Mouse (Mus musculus): Measurements from ENCODE around the gene Gm5901. TPM values are rescaled to one million over a fixed set of nuclear protein-coding genes. Genes with fewer than 3 reads are reported as not detected.
"Not testable (repeated sequence)": the region's sequence is repeated elsewhere in the genome, so short reads cannot be mapped to it uniquely, and the experiment has no call there.

Gene Gm5901
- not detected for total RNA-seq (2021)
- long read RNA-seq, experiment 1 = 0 reads
- long read RNA-seq, experiment 2 = 0 reads

DNA sequence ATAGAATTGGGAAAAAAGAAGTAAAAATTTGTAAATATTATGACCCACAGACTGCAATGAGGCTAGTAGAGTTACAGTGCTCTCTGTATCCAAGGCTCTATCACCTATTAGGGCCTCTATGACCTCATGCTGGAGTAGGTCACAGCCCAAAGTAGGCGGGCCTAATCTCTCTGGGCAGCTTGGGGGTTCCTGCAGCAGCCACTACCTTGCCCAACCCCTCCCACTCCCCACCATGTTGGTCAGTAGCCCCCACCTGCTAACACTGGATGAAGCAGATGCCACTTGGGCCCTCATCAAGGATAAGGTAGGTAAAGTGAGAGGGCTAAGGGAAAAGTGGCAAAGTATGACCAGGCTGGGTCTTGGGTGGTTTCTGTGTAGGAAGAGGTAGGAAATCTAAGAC is at the start of gene Gm5901:
TSS of gene Gm5901 (plus strand) at position 173 of the 400 bp plus-strand sequence.
- DNase-seq = no peak

DNA sequence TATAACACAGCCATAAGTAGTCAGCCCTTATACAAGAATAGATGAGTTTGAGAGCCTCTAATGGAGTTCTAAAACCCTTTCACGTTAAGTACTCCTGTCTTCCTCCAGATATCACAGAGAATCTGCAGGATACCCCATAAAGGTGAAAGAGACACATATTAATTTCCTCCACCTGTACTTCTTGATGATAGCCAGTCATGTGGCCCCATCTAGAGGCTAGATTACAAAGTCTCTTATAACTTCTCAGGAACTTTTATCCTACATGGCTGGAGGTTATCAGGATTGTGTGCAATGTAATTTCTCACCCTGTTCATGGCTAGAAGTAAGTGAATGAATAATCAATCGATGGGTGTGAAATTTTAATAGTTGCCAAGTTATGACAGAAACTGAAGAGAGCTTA is 49.5 kb upstream of the Gm5901 start:
- no peak for DNase-seq

DNA sequence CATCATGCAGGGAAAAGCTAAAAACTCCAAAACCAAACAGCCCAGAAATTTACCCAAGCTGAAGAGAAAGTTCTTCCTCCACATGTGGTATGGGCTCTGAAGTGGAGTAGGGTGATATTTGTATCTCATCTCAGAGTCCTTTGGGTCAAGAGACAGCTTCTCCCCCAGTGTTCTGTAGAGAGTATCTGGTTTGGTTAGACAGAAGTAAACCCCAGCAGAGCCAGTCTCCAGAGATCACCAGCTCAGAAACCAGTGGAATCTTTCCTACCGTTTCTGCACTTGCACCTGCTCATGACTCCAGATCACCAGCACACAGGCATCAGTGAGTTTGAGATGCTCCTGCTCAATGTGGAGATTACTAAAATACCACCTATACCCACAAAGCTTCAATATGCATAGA is 40.8 kb upstream of the Gm5901 start, which contains the start of gene Olfr690:
TSS of gene Olfr690 (minus strand) at position 101 of the 400 bp plus-strand sequence.
- no peak for DNase-seq

DNA sequence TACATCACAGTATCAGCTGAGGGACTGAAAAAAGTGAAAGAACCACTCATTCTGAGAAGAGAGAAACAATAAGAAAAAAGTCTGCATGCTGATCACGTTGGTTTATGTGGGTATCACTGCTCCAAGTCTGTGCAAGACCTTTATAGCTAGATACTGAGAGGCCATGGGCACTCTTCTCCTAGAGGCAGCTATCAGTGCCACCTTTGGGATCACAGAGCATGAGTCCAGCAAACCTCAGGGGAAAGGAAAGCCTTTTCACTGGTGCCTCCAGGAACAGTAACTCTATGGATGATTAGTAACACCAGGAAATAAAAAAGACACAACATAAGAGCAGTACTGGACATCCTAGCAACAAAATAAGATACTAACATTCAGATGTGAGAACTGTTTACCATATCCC is 32.7 kb upstream of the Gm5901 start, which contains the start of gene Olfr691:
TSS of gene Olfr691 (minus strand) at position 101 of the 400 bp plus-strand sequence.
- DNase-seq = no peak

DNA sequence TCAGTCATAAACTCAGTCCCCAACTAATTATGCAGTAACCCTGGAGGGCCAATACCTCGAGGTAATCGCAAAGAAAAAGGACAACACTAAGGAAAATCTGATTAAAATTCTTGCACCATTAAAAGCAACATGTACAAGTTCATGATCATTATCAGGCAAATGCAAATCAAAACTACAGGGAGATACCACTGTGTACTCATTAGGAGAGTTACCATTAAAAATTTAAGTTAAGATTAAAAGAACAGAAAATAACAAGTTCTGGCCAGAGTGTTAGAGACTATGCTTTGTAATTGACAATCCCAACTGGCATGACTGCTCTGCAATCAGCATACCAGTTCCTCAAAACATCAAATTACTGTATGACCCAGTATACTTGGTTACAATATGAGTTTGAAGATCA is 32.1 kb upstream of the Gm5901 start:
- no peak for DNase-seq

DNA sequence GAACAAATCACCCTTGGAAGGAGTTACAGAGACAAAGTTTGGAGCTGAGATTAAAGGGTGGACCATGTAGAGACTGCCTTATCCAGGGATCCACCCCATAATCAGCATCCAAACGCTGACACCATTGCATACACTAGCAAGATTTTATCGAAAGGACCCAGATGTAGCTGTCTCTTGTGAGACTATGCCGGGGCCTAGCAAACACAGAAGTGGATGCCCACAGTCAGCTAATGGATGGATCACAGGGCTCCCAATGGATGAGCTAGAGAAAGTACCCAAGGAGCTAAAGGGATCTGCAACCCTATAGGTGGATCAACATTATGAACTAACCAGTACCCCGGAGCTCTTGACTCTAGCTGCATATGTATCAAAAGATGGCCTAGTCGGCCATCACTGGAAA is 18.8 kb upstream of the Gm5901 start:
- not testable (repeated sequence) for DNase-seq

DNA sequence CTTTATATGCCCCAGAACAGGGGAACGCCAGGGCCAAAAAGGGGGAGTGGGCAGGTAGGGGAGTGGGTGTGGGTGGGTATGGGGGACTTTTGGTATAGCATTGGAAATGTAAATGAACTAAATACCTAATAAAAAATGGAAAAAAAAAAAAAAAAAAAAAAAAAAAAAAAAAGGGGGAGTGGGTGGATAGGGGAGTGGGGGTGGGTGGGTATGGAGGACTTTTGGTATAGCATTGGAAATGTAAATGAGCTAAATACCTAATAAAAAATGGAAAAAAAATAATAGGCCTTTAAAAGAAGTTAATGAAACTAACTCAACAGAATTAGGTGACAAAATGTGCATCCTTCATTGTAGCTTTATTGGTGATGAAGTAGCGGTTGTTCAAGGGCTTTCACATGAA is 18.4 kb upstream of the Gm5901 start:
- DNase-seq = not testable (repeated sequence)

DNA sequence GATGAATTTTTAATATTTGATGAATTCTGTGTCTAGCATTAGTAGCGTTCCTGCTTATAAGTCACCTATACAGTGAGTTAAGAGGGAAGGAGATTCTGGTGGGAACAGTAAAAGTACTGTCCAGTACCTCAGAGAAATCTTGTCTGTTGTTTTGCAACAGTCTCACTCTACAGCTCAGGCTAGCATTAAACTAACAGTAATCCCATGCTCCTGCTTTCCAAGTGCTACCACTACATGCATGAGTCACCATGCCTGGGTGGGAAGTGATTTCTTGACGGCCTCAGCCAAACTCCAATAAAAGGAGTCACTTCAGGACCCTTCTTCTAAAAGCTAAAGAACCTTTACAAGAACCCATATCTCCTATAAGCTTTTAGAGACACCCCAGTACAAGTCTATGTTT is 13.1 kb upstream of the Gm5901 start:
- no peak for DNase-seq

DNA sequence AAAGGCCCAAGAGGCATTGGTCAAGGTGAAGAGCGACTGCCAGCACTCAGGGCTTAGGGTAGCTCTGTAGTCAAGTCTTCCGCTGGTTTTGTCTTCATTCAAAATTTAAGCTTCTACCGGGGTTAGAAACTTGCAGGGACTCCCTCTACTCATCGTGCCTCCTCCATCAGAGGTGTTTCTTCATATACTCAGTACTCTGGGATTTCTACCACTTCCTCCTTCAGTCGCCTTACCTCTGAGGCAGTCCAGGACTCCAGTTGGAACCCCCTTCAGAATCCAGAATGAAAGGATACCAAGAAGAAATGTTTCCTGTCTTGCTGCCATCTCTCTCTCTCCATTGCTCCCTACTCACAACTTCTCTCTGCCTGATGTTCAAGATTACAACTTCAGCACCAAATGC is 7.6 kb upstream of the Gm5901 start:
- no peak for DNase-seq

DNA sequence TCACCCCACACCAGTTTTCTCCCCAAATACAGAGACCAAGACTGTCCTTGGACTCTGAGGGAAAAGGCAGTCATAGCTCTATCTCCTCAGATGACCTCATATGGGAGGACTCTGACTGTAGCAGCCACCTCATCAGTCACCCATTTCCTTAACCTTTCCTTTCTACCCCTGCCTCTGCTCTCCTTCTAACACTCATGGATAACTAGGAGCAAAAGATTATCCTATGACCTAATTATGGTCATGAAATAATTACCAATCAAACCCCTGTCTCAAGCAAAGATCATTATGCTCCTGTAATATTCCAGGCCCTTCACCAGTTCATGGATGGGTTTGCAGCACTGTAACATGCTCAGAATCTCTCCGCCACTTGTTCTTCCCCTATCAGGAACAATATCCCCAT is 6.9 kb upstream of the Gm5901 start, which contains the start of gene Olfr692:
TSS of gene Olfr692 (plus strand) at position 301 of the 400 bp plus-strand sequence.
- DNase-seq = no peak

DNA sequence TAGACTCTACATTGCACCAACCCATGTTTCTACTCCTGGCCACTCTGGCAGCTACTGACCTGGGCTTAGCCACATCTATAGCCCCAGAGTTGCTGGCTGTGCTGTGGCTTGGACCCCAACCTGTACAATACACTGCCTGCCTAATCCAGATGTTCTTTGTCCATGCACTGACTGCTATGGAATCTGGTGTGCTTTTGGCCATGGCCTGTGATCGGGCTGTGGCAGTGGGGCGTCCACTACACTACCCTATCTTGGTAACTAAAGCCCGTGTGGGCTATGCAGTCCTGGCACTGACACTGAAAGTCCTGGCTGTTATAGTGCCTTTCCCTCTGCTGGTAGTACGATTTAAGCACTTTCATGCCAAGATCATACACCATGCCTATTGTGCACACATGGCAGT is 6.3 kb upstream of the Gm5901 start:
- no peak for DNase-seq

DNA sequence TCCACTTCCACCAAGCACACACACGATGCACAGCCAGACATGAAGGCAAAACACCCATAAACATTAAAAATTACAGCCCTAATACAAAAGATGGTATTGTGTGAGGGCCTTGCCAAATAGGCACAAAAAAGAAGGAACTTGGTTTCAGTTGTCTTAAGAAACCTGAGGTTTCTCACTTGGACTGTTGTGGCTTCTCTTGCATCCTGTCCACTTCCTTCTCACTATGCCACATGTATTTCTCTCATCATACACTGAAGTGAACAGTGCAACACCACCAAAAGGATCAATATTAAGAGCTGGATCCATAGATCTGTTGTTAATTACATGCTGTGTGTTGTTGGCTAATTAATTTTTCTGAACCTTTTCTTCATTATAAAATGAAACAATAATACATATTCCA is 1.9 kb upstream of the Gm5901 start:
- DNase-seq = no peak

DNA sequence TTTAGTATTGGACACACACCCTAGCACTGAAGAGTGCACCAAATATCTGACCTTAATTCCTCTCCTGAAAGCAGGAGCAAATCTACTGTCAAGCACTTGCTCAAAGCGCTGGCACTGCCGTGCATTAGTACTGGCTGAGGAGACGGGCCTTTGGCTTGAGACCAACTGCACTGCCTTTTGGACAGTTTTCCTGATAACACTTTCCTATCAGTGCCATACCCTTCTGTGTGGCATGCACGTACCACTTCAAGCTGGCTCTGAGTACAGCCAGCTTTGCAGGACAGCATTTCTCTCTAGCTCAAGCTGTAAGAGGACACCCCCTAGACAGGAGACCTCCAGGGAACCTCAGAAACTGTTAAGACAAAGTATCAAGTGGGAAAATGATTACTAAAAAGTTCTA is 1.3 kb upstream of the Gm5901 start:
- peak; percentile 24 to 33 for DNase-seq

DNA sequence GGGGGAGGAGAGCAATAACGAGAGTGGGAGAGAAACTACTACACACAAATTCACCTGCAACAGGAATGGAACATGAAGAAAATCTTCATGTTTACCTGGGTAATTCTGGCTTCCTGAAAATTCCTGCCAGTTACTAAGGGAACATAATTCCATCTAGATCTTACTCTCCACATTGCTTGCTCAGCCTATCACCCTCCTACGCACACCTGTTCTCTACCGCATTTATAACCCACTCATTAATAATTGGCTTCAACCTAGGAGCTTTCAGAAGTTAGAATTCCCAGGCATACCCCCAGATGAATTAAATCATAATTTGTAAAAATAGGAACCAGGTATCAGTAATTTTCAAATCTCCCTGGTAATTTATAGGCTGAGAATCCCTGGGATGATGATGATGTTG is 862 bp upstream of the Gm5901 start:
- no peak for DNase-seq

DNA sequence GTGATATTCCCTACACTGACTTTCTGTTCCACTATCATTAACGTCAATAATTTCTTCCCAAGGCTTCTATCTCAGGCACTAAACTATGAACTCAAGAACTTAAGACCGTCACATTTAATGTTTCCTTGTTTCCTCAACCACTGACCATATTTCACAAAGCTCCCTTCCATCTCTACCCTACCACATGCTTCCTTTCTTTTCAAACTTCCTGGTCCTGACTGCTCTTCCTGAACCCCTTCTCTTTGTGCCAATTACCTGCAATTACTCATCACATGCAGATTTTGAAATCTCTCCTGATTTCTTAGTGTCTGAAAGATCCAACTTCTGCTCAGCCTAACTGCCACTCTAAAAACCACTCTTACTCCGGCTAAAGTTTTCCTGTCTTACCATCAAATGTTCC is 5.5 kb downstream of the Gm5901 start:
- DNase-seq = no peak

DNA sequence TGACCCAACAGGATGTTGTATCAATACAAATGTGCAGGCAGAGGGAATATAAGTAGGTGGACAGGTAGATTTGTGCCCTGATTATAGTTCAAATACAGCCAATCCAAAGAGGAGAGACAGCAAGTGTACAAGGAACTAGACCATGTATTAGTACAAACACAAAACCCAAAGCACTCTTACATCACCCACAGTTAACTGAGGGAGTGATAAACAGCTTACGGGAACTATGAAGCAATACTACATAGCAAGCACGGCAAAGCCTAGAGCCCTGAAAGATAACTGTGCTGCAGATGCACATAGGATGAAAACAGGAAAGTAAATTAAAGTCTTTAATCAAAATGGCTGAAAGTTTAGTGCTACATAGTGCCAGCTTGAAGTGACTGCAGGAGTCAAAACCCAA is 12.9 kb downstream of the Gm5901 start:
- DNase-seq = no peak

DNA sequence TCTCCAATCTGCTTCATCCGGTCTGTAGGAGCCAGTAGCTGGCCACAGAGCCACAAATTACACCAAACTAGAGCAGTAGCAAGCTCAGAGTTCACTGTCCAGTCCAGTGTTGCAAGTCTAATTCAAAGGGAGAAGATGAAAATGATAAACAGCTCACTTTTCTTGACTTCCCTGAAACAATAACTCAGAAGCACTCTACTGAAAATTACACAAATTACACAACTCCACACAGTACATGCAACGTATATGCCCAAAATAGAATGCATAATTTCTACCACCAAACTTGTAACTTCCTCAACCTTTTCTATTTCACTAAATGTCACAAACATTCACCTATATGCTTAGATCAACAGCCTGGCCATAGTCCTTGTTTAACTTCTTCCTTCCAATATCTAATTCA is 15.4 kb downstream of the Gm5901 start:
- no peak for DNase-seq

DNA sequence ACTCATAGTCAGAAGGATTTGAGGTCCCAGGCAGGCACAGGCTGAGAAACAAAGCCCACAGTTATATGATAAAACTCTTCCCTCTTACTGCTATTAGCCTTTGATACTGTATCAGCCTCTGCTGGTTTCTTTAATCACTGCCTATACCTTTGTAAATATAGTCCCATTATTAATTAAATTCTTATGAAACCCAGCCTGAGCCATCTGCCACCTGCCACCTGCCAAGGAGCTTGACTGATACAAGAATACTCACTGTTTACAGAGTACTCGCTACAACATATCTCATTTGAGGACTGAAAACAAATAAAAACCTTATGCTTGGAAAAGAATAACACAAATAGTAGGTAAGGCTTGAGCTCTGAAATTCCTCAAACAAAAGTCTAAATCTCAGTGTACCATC is 19.8 kb downstream of the Gm5901 start:
- DNase-seq = no peak

DNA sequence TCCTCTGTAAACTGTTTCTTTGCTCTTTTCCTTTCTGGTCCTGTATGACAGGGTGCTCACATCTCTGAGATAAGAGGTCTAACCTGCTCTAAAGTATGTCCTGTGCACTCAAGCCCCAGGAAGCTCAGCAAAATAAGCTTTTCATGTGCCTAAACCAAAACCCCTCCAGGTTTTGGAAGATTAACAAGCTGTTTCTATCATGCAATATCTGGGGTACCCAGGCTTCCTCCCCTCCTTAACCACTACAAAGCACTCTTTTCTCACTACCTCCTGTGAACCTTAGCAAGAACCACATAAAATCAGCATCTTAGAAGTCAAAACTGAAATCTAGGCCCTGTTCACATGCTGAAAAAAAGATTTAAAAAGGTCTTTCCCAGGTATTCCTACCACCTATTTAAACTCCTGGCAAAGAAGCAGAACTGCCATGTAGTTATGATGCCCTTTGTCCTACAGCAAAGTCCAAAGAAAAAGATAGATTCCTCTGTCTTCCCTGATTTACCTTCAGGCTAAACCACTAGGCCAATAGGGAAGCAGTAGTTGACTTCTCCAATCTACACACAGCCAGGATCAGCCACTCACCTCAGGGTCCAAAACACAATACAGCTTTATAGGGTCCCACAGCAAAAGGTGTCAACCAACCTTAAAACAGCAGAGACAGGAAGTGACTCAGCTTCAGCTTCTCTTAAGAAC is 20.4 kb downstream of the Gm5901 start:
- DNase-seq = no peak

DNA sequence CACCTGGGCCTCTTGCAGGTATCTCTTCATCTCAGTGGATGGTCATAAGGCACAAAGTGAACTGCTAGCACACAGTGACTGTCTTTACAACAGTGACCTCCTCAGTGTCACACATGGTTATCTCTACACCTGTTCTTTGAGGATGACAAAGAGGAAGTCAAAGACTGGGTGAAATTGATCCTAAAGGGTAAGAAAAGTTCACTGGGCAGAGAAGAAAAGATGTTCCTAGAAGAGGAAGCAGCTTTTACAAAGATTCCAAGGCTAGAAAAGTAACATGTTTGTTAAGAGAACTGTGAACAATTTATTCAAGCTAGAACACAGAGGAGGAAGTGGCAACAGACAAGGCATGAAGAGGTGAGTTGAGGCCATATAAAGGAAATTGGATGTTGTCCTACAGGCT is 21.3 kb downstream of the Gm5901 start:
- no peak for DNase-seq

DNA sequence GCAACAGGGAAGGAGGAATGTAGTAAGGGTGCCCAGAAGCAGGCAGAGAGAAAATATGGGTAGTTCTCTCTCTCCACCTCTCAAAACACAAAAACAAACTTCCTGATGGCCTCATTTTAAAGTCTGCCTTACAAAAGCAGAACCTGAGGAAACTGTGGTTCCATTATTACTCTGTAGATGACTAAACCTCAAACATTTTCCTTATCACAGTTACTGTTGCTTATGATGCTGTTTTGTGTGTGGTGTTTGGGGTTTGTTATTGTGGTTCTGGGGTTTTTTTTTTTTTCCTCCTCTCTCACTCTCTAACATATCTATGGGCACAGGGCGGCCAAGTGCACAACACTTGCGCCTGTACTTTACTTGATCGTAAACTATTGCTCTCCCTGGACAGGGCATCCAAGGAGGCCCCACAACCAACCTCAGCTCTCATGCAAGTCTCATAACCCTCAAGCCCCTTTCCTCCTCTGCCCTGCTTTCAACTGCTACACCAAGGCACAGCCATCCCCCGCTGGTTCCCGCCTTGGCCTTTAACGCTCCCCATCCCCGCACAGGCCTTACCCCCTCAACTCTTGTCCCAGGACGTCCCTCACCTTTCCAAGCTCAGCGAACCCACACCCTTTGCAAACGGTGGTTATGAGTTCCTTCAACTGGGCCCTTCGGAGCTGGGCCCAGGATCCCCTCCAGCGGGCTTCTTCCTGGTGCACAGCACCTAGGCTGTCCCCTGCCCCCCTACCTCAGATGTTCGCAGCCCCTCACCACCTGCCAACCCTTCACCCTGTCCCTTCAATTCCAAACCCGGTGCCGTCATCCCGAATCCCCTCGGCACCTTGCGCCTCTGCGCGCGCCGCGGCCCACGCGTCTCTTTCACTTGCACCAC is 24.5 kb downstream of the Gm5901 start:
- DNase-seq = peak in 1 of 2 experiments; percentile 12

DNA sequence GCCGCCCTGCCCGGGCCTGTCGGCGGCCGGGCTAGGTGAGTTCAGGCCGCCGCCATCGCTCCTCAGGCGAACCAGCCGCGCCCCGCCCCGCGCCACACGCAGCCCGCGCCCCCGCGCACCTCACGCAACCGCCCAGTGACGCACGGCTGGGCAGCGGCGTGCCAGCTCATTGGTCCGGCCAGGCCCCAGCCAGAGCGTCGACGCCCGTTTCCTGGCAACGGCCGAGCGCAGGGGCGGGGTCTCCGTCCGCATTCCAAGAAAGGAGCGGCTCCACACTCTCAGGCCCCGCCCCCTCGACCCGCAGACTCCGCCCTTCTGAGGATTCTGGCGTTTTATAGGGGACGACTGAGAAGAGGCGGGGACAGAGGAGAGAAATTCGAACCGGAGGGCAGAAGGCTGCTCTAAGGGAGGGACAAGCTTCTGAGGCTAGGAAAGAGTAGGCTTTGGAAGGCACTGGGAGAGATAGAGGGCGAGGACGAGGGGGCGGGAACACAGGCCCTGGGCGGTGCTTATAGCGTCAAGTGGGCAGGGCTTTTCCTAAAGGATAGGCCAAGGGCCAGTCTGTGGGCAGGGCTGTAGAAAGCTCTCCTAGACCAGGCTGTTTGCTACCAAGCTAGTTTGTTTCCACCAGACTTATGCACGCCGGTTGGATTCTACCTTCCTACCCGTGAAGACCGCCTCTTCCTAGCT is 25.2 kb downstream of the Gm5901 start, which contains the start of gene Fam160a2:
TSS of gene Fam160a2 (minus strand) at position 120 of the 690 bp plus-strand sequence.
- peak; percentile 100 for DNase-seq

DNA sequence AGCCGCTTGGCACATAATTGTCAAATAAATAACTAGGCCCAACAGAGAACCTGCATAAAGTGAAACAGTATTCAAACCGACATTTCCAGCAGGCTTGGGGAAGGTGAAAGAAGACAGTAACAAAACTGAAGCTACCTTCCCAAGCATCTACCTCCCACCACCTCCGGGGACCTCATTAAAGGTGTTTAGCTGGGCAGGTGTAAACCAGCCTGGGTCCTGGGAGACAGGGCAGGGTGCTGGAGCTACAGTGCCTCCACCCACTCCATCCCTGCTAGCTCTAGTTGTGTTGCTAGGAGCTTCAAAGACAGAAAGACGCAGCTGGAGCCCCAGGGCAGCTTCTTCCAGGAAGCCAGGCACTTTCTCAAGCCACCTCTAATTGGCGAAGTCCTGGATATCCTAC is 29.4 kb downstream of the Gm5901 start, which contains the start of gene Cnga4:
TSS of gene Cnga4 (plus strand) at position 301 of the 400 bp plus-strand sequence.
- no peak for DNase-seq
